Mouse (Mus musculus) spleen, adult 2 months (tissue): ENCODE data around the gene Cdkl3.

Experiments
- CTCF ChIP-seq: fragments of 200-500 bp; IDR thresholded peaks from 2 replicates; pipeline ENCODE4 v1.5.1; 2011; ENCODE audit warnings: mild to moderate bottlenecking, inconsistent platforms; ENCODE audit not compliant: insufficient read depth, insufficient read length, insufficient replicate concordance; ENCODE audit errors: extremely low read depth
- POLR2A ChIP-seq: fragments of 200-500 bp; IDR thresholded peaks from 2 replicates; pipeline ENCODE4 v1.6.1; 2011; ENCODE audit warnings: low read depth, low read length, inconsistent platforms

DNA sequence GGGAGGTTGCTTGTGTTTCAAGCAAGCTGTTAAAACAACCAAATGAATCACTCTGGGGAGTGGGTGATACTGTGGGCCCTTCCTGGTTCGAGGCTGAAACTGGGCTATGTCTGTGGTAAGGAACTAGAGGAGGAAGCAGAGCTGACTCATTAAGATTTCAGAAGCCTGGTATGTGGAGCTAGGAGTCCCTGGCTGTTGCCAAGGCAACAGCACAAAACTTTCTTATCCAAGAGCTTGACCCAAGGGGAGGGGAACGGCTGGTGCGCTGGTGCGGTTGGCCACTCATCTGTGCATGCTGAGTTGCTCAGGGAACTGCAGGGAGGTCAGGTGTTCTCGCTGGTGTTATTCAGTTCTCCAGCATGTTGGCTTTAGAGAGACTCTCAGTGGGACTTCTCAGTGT, 76.0 kb downstream of the Cdkl3 start:
- TF ChIP-seq CTCF (no peak), POLR2A (no peak)
